Mouse (Mus musculus): ENCODE data around the gene Osbpl10. TPM values are rescaled to one million over a fixed set of nuclear protein-coding genes. Genes with fewer than 3 reads are reported as not detected.
"Not testable (repeated sequence)": the region's sequence is repeated elsewhere in the genome, so short reads cannot be mapped to it uniquely, and the experiment has no call there.

Osbpl10 gene
- polyA plus RNA-seq, 1 experiment from 2014 or later, result 2.5 TPM

DNA sequence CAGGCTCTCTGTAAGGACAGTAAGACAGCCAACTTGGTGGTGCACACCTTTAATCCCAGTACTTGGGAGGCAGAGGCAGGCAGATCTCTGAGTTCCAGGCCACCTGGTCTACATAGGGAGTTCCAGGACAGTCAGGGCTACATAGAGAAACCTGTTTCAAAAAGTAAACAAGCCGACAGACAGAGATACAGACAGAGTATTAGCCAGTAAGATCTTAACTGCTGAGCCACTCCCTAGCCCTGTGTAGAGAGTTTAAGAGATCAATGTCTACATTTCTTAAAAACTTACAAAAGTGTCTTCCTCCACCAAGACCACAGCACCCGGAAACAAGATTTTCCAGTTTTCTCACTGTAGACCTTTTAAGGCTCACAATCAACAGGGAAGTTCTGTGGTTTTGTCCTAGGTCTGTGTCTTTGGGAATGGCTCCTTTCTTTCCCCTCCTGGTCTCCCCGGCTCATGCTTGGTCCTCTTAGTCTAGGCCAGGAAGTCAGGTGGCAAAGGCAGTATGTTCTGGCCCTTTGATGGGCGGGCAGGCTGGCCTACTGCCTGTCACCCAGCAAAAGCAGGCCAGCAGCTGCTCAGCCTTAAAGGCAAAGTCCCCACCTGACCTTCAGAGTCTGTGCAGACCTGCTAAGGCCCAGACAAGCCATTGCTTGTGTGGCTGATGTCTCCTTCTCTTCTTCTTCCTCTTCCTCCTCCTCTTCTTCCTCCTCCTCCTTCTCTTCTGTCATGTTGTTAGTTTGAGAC lies 18.2 kb upstream of the Osbpl10 start:
- H3K4me1 ChIP-seq (ENCODE audit: insufficient read depth), result no peaks in the 10 kb centered on the region
- no peak overlapping the region for H3K9ac ChIP-seq
- no peak for DNase-seq
- no peak overlapping the region for H3K4me2 ChIP-seq
- H3K27me3 ChIP-seq (ENCODE audit: insufficient read depth, low read length), result no peaks in the 10 kb centered on the region
- no peak for TF ChIP-seq CTCF (IDR thresholded peaks at IDR 0.05; ENCODE audit: low read depth)
- H3K9me3 ChIP-seq (ENCODE audit: low read depth, low read length), result no peaks in the 10 kb centered on the region
- H3K27ac ChIP-seq (ENCODE audit: low read depth), result no peak overlapping the region
- H3K4me3 ChIP-seq (ENCODE audit: low read depth, low read length), result no peak overlapping the region
- ATAC-seq (ENCODE audit: insufficient read depth), result no peak
- H3K36me3 ChIP-seq (ENCODE audit: insufficient read depth), result no peaks in the 10 kb centered on the region
- WGBS, result 56% methylated on average over 4 of the region's 4 CpGs

DNA sequence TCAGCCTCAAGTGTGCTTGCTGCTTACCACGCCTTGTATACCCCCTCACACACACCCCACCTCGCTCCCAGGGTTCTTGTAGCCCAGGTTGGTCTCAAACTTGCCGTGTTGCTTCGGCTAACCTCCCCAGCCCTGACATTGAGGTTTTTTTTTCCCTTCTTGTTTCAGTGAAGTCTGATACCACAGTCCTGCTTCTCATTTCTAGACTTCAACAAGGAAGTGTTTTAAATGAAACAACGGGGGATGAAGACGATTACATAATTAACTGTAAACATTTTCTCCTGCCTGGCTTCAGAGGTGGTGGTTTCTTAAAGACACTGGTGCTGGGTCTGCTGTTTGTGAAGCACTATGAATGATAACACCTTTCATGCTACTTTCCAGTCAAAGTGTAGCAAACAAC lies 17.5 kb upstream of the Osbpl10 start:
- H3K4me3 ChIP-seq (ENCODE audit: low read depth, low read length), result no peak overlapping the region
- no peaks in the 10 kb centered on the region for H3K4me1 ChIP-seq (ENCODE audit: insufficient read depth)
- H3K4me2 ChIP-seq, result no peak overlapping the region
- ATAC-seq (ENCODE audit: insufficient read depth) (no peak), DNase-seq (no peak)
- H3K27me3 ChIP-seq (ENCODE audit: insufficient read depth, low read length), result no peaks in the 10 kb centered on the region
- no peaks in the 10 kb centered on the region for H3K36me3 ChIP-seq (ENCODE audit: insufficient read depth)
- no peak for TF ChIP-seq CTCF (IDR thresholded peaks at IDR 0.05; ENCODE audit: low read depth)
- WGBS, result 71% methylated on average over 6 of the region's 6 CpGs
- H3K27ac ChIP-seq (ENCODE audit: low read depth), result no peak overlapping the region
- H3K9ac ChIP-seq, result no peak overlapping the region
- H3K9me3 ChIP-seq (ENCODE audit: low read depth, low read length), result no peaks in the 10 kb centered on the region

DNA sequence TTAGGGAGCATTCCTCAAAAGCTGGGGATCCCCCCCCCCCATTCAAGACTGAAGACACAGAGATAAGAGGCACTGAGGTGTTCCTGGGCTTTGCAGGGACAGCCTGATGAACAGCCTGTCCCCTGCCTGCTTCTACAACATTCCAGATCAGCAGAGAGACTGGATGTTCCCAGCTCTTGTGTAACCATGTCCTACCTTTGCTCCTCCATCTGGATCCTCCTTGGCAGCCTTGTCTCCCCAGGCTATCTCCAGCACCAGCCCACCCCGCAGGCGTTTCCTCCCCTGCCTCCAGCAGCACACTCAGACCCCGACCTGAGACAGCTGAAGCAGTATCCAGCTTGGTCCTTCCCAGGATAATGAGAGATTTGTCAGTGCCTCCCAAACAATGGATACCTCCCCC lies 14.3 kb upstream of the Osbpl10 start:
- no peak for TF ChIP-seq CTCF (IDR thresholded peaks at IDR 0.05; ENCODE audit: low read depth)
- no peak for ATAC-seq (ENCODE audit: insufficient read depth)
- DNase-seq, result no peak
- Histone ChIP-seq H3K27ac (ENCODE audit: low read depth) (no peak overlapping the region), H3K27me3 (ENCODE audit: insufficient read depth, low read length) (no peaks in the 10 kb centered on the region), H3K4me1 (ENCODE audit: insufficient read depth) (no peaks in the 10 kb centered on the region), H3K9ac (no peak overlapping the region), H3K4me2 (no peak overlapping the region), H3K9me3 (ENCODE audit: low read depth, low read length) (no peaks in the 10 kb centered on the region), H3K4me3 (ENCODE audit: low read depth, low read length) (no peak overlapping the region), H3K36me3 (ENCODE audit: insufficient read depth) (no peaks in the 10 kb centered on the region)
- 56% methylated on average over 3 of the region's 3 CpGs for WGBS

- not testable (repeated sequence) for H3K4me1 ChIP-seq (ENCODE audit: insufficient read depth); H3K9ac ChIP-seq; H3K27ac ChIP-seq (ENCODE audit: low read depth); H3K4me3 ChIP-seq (ENCODE audit: low read depth, low read length); H3K27me3 ChIP-seq (ENCODE audit: insufficient read depth, low read length); DNase-seq; H3K9me3 ChIP-seq (ENCODE audit: low read depth, low read length); ATAC-seq (ENCODE audit: insufficient read depth); H3K36me3 ChIP-seq (ENCODE audit: insufficient read depth); H3K4me2 ChIP-seq
- WGBS, result 77% methylated on average over 7 of the region's 7 CpGs
Observed at GRCm38 (mm10) chr9:114966286-114966685, 12.1 kb upstream of the Osbpl10 start.

- H3K27ac ChIP-seq (ENCODE audit: low read depth), result peak overlapping the region; percentile 88
- DNase-seq, result peak; percentile 32
- 6% methylated on average over 31 of the region's 31 CpGs for WGBS
Observed at GRCm38 (mm10) chr9:114977461-114978280, 698 bp upstream of the Osbpl10 start.

GRCm38 (mm10) chr9:114979969-114980368 lies 1.6 kb downstream of the Osbpl10 start:
- no peaks in the 10 kb centered on the region for H3K9me3 ChIP-seq (ENCODE audit: low read depth, low read length)
- H3K9ac ChIP-seq, result no peak overlapping the region
- peak overlapping the region; percentile 86; the same call in 1 of the 2 replicates for H3K4me2 ChIP-seq
- ATAC-seq (ENCODE audit: insufficient read depth), result no peak
- no peaks in the 10 kb centered on the region for H3K36me3 ChIP-seq (ENCODE audit: insufficient read depth)
- peaks cover 7% of the 10 kb centered on the region for H3K27me3 ChIP-seq (ENCODE audit: insufficient read depth, low read length)
- no peak overlapping the region for H3K27ac ChIP-seq (ENCODE audit: low read depth)
- WGBS, result 48% methylated on average over 6 of the region's 6 CpGs
- no peaks in the 10 kb centered on the region for H3K4me1 ChIP-seq (ENCODE audit: insufficient read depth)
- DNase-seq, result peak; percentile 13
- TF ChIP-seq CTCF (IDR thresholded peaks at IDR 0.05; ENCODE audit: low read depth), result no peak
- no peak overlapping the region for H3K4me3 ChIP-seq (ENCODE audit: low read depth, low read length)

More at GRCm38 (mm10) chr9:114977461-114978280, 698 bp upstream of the Osbpl10 start:
- Histone ChIP-seq H3K4me1 (ENCODE audit: insufficient read depth) (no peaks in the 10 kb centered on the region), H3K9ac (peak overlapping the region; percentile 77), H3K4me3 (ENCODE audit: low read depth, low read length) (peak overlapping the region; percentile 75), H3K27me3 (ENCODE audit: insufficient read depth, low read length) (peaks cover 7% of the 10 kb centered on the region), H3K36me3 (ENCODE audit: insufficient read depth) (no peaks in the 10 kb centered on the region), H3K4me2 (peak overlapping the region; percentile 86), H3K9me3 (ENCODE audit: low read depth, low read length) (no peaks in the 10 kb centered on the region)
- no peak for TF ChIP-seq CTCF (IDR thresholded peaks at IDR 0.05; ENCODE audit: low read depth)
- peak; percentile 72 for ATAC-seq (ENCODE audit: insufficient read depth)

- H3K9ac ChIP-seq, result no peak within 1 kb of the TSS
- no peak within 1 kb of the TSS for H3K4me2 ChIP-seq
- TF ChIP-seq CTCF (IDR thresholded peaks at IDR 0.05; ENCODE audit: low read depth), result no peak
- no peak for DNase-seq
- H3K4me3 ChIP-seq (ENCODE audit: low read depth, low read length), result no peak within 1 kb of the TSS
- ATAC-seq (ENCODE audit: insufficient read depth), result no peak
- peaks cover 7% of the 10 kb centered on the region for H3K27me3 ChIP-seq (ENCODE audit: insufficient read depth, low read length)
- H3K27ac ChIP-seq (ENCODE audit: low read depth), result no peak within 1 kb of the TSS
- H3K9me3 ChIP-seq (ENCODE audit: low read depth, low read length), result no peaks in the 10 kb centered on the region
- 90% methylated on average over 16 of the region's 16 CpGs for WGBS
- H3K4me1 ChIP-seq (ENCODE audit: insufficient read depth), result no peaks in the 10 kb centered on the region
- H3K36me3 ChIP-seq (ENCODE audit: insufficient read depth), result no peaks in the 10 kb centered on the region
Observed at GRCm38 (mm10) chr9:114982689-114983360, 4.5 kb downstream of the Osbpl10 start, which contains the start of gene Rps27rt. Rps27rt (minus strand) TSS chr9:114982739.
